Mouse (Mus musculus) 416B (cell line): ENCODE results near the gene Shisa4.
A peak's percentile ranks its signal among the peaks of the same experiment; 100 is the strongest.

ENCODE experiments used
- DNase-seq: peaks from one replicate; pipeline ENCODE4 v3.0.0; 2011; ENCODE audit warnings: low read depth

The Shisa4 gene

GRCm38 (mm10) chr1:135366380-135366779 is 8.7 kb downstream of the Shisa4 start:
- no peak for DNase-seq

GRCm38 (mm10) chr1:135363446-135363845 is 11.6 kb downstream of the Shisa4 start:
- no peak for DNase-seq

GRCm38 (mm10) chr1:135362115-135362514 is 12.9 kb downstream of the Shisa4 start:
- no peak for DNase-seq

- no peak for DNase-seq
Measured at GRCm38 (mm10) chr1:135361491-135361890, 13.5 kb downstream of the Shisa4 start.

GRCm38 (mm10) chr1:135359071-135359470 is 16.0 kb downstream of the Shisa4 start:
- no peak for DNase-seq

GRCm38 (mm10) chr1:135351953-135352352 is 23.1 kb downstream of the Shisa4 start:
- DNase-seq = no peak

GRCm38 (mm10) chr1:135347498-135348169 is 27.4 kb downstream of the Shisa4 start:
- DNase-seq = no peak

GRCm38 (mm10) chr1:135346891-135347290 is 28.1 kb downstream of the Shisa4 start:
- no peak for DNase-seq

- peak; percentile 60 for DNase-seq
Measured at GRCm38 (mm10) chr1:135344026-135344425, 31.0 kb downstream of the Shisa4 start.

GRCm38 (mm10) chr1:135341947-135342346 is 33.1 kb downstream of the Shisa4 start:
- no peak for DNase-seq

GRCm38 (mm10) chr1:135330578-135330977 is 44.5 kb downstream of the Shisa4 start:
- DNase-seq = no peak

- no peak for DNase-seq
Measured at GRCm38 (mm10) chr1:135328368-135328767, 46.7 kb downstream of the Shisa4 start.

GRCm38 (mm10) chr1:135325934-135326333 is 49.1 kb downstream of the Shisa4 start:
- DNase-seq = no peak

GRCm38 (mm10) chr1:135324571-135324970 is 50.5 kb downstream of the Shisa4 start, which contains the start of gene Lmod1:
Gene Lmod1 (plus strand): TSS chr1:135324807.
- DNase-seq = no peak

- DNase-seq = no peak
Measured at GRCm38 (mm10) chr1:135323367-135323901, 51.6 kb downstream of the Shisa4 start.
